Mouse (Mus musculus) MEL (cell line): ENCODE data around the gene Rnf24. TPM values are rescaled to one million over a fixed set of nuclear protein-coding genes. Genes with fewer than 3 reads are reported as not detected.

Experiments
- DNase-seq: peaks from one replicate; pipeline ENCODE4 v3.0.0; 2011; ENCODE audit warnings: low read depth, low spot score
- H3K27ac ChIP-seq: 2 replicates; pipeline ENCODE4 v1.5.1; 2012; ENCODE audit warnings: low read depth, mild to moderate bottlenecking, control low read depth, low read length, moderate library complexity; ENCODE audit not compliant: control insufficient read depth
- H3K27me3 ChIP-seq, 2 experiments: fragments of 150-350 bp in 1 of 2; sonication (generic) in 1 of 2; 2 replicates each; pipeline ENCODE4 v1.6.1; 2012; ENCODE audit warnings: low read length in 2 of 2, mild to moderate bottlenecking in 2 of 2, improper control_type of control experiment in 1 of 2, moderate library complexity in 1 of 2; ENCODE audit not compliant: insufficient read depth in 2 of 2, control insufficient read depth in 1 of 2
- H3K36me3 ChIP-seq, 2 experiments: 2 replicates each; pipeline ENCODE4 v1.6.1; 2012 to 2014; ENCODE audit warnings: low read length in 2 of 2, improper control_type of control experiment in 1 of 2, inconsistent platforms in 1 of 2, mild to moderate bottlenecking in 1 of 2; ENCODE audit not compliant: insufficient read depth in 2 of 2, control insufficient read depth in 1 of 2
- H3K4me1 ChIP-seq, 2 experiments: fragments of 150-350 bp in 1 of 2; sonication (generic) in 1 of 2; 2 replicates each; pipeline ENCODE4 v1.6.1; 2012; ENCODE audit warnings: low read length in 2 of 2, improper control_type of control experiment in 1 of 2, mild to moderate bottlenecking in 1 of 2; ENCODE audit not compliant: insufficient read depth in 2 of 2, control insufficient read depth in 1 of 2
- H3K4me3 ChIP-seq, 2 experiments: fragments of 150-350 bp in 1 of 2; sonication (generic) in 1 of 2; 2 replicates each; pipeline ENCODE4 v1.5.1; 2012; ENCODE audit warnings: low read depth in 2 of 2, low read length in 2 of 2, mild to moderate bottlenecking in 2 of 2, moderate library complexity in 2 of 2, control low read depth in 1 of 2, improper control_type of control experiment in 1 of 2; ENCODE audit not compliant: control insufficient read depth in 1 of 2, insufficient read depth in 1 of 2
- H3K79me2 ChIP-seq: 2 replicates; pipeline ENCODE4 v1.6.1; 2012; ENCODE audit warnings: mild to moderate bottlenecking, low read length, moderate library complexity; ENCODE audit not compliant: control insufficient read depth, poor library complexity, insufficient read depth
- H3K9ac ChIP-seq: 2 replicates; pipeline ENCODE4 v1.6.1; 2012; ENCODE audit warnings: low read depth, mild to moderate bottlenecking, control low read depth, low read length, moderate library complexity; ENCODE audit not compliant: control insufficient read depth, poor library complexity, severe bottlenecking
- H3K9me3 ChIP-seq: fragments of 150-350 bp; sonication (generic); replicated peaks from 2 replicates; pipeline ENCODE4 v1.6.1; 2012; ENCODE audit warnings: mild to moderate bottlenecking, low read length, improper control_type of control experiment, moderate library complexity; ENCODE audit not compliant: insufficient read depth
- BHLHE40 ChIP-seq: IDR thresholded peaks from 2 replicates; pipeline ENCODE4 v1.6.1; 2012; ENCODE audit warnings: low read depth, mild to moderate bottlenecking, inconsistent platforms, low read length, improper control_type of control experiment, borderline replicate concordance
- CHD2 ChIP-seq: IDR thresholded peaks from 2 replicates; pipeline ENCODE4 v1.6.1; 2011; ENCODE audit warnings: low read length, improper control_type of control experiment
- ELF1 ChIP-seq: IDR thresholded peaks from 2 replicates; pipeline ENCODE4 v1.6.1; 2014; ENCODE audit warnings: low read depth, mild to moderate bottlenecking, inconsistent platforms, low read length, improper control_type of control experiment, moderate library complexity
- ETS1 ChIP-seq: IDR thresholded peaks from 2 replicates; pipeline ENCODE4 v1.6.1; 2012; ENCODE audit warnings: low read depth, mild to moderate bottlenecking, inconsistent platforms, low read length, improper control_type of control experiment, moderate library complexity
- GABPA ChIP-seq: IDR thresholded peaks from 2 replicates; pipeline ENCODE4 v1.6.1; 2012; ENCODE audit warnings: low read depth, mild to moderate bottlenecking, inconsistent platforms, low read length, improper control_type of control experiment, moderate library complexity
- GATA1 ChIP-seq: IDR thresholded peaks from 2 replicates; pipeline ENCODE4 v1.6.1; 2011; ENCODE audit warnings: low read depth, low read length, improper control_type of control experiment
- JUND ChIP-seq: IDR thresholded peaks from 2 replicates; pipeline ENCODE4 v1.6.1; 2011; ENCODE audit warnings: low read depth, mild to moderate bottlenecking, improper control_type of control experiment, low read length
- MAZ ChIP-seq: IDR thresholded peaks from 2 replicates; pipeline ENCODE4 v1.6.1; 2012; ENCODE audit warnings: low read depth, mild to moderate bottlenecking, inconsistent platforms, low read length, improper control_type of control experiment
- MEF2A ChIP-seq: IDR thresholded peaks from 2 replicates; pipeline ENCODE4 v1.6.1; 2014; ENCODE audit warnings: low read depth, mild to moderate bottlenecking, inconsistent platforms, low read length, improper control_type of control experiment; ENCODE audit not compliant: poor library complexity, insufficient replicate concordance, severe bottlenecking; ENCODE audit errors: extremely low read depth
- MXI1 ChIP-seq: IDR thresholded peaks from 2 replicates; pipeline ENCODE4 v1.6.1; 2011; ENCODE audit warnings: mild to moderate bottlenecking, low read depth, low read length, improper control_type of control experiment
- MYC ChIP-seq: IDR thresholded peaks from 2 replicates; pipeline ENCODE4 v1.6.1; 2011; ENCODE audit warnings: low read depth, mild to moderate bottlenecking, low read length, improper control_type of control experiment, moderate library complexity
- NELFE ChIP-seq: IDR thresholded peaks from 2 replicates; pipeline ENCODE4 v1.6.1; 2011; ENCODE audit warnings: low read depth, low read length, improper control_type of control experiment
- RAD21 ChIP-seq: IDR thresholded peaks from 2 replicates; pipeline ENCODE4 v1.6.1; 2011; ENCODE audit warnings: mild to moderate bottlenecking, low read depth, low read length, improper control_type of control experiment
- RCOR1 ChIP-seq: IDR thresholded peaks from 2 replicates; pipeline ENCODE4 v1.6.1; 2012; ENCODE audit warnings: low read depth, mild to moderate bottlenecking, inconsistent platforms, low read length, improper control_type of control experiment
- SMC3 ChIP-seq: IDR thresholded peaks from 2 replicates; pipeline ENCODE4 v1.6.1; 2011; ENCODE audit warnings: low read depth, low read length, improper control_type of control experiment
- TCF12 ChIP-seq: IDR thresholded peaks from 2 replicates; pipeline ENCODE4 v1.6.1; 2014; ENCODE audit warnings: low read depth, mild to moderate bottlenecking, inconsistent platforms, low read length, improper control_type of control experiment, moderate library complexity
- USF1 ChIP-seq: IDR thresholded peaks from 2 replicates; pipeline ENCODE4 v1.6.1; 2014; ENCODE audit warnings: low read depth, mild to moderate bottlenecking, inconsistent platforms, low read length, improper control_type of control experiment, moderate library complexity
- ZC3H11A ChIP-seq: IDR thresholded peaks from 2 replicates; pipeline ENCODE4 v1.6.1; 2012; ENCODE audit warnings: low read depth, mild to moderate bottlenecking, inconsistent platforms, low read length, improper control_type of control experiment
- ZMIZ1 ChIP-seq: IDR thresholded peaks from 2 replicates; pipeline ENCODE4 v1.6.1; 2012; ENCODE audit warnings: low read depth, mild to moderate bottlenecking, inconsistent platforms, low read length, improper control_type of control experiment, moderate library complexity
- ZNF384 ChIP-seq: IDR thresholded peaks from 2 replicates; pipeline ENCODE4 v1.6.1; 2012; ENCODE audit warnings: low read depth, mild to moderate bottlenecking, inconsistent platforms, low read length, improper control_type of control experiment
- polyA plus RNA-seq, 2 experiments: library from polyadenylated mRNA; stranded (reverse) in 1 of 2; unstranded in 1 of 2; fragments of >175 nt in 1 of 2; fragments of >200 nt in 1 of 2; gene quantifications; 2 replicates each; pipeline versions ENCODE4 v1.2.1 to v1.2.4; 2012; ENCODE audit warnings: low replicate concordance in 2 of 2, low read depth in 1 of 2; ENCODE audit not compliant: insufficient read length in 2 of 2, insufficient read depth in 1 of 2, missing spikeins in 1 of 2
- total RNA-seq: library from RNA; depleted of rRNA; stranded (reverse); fragments of 300-350 nt; gene quantifications from 2 replicates; pipeline ENCODE4 v1.2.3, GENCODE M21; 2012

Rnf24 gene
- total and polyA plus RNA-seq, 3 experiments: 0.73 to 2.9 TPM; not detected in 1

- TF ChIP-seq BHLHE40 (no peak), USF1 (no peak), GABPA (no peak), CHD2 (no peak), MXI1 (peak; percentile 73; the same call in 1 of the 2 replicates), ETS1 (peak; percentile 79), RCOR1 (peak; percentile 69), MEF2A (no peak), ZC3H11A (0 out of 2 replicates have a peak, but pooled peaks have one; percentile 9), SMC3 (no peak), ELF1 (no peak), MYC (0 out of 2 replicates have a peak, but pooled peaks have one; percentile 56), TCF12 (peak; percentile 75), JUND (no peak), NELFE (peak; percentile 26; the same call in 1 of the 2 replicates), GATA1 (peak; percentile 83), MAZ (no peak; the same call in 1 of the 2 replicates)
Observed at GRCm38 (mm10) chr2:131260544-131261307, 92.0 kb downstream of the Rnf24 start (continued).

GRCm38 (mm10) chr2:131258693-131259092, 94.0 kb downstream of the Rnf24 start:
- TF ChIP-seq MYC: no peak
- TF ChIP-seq RAD21: no peak
- no peak for TF ChIP-seq ZMIZ1
- peak; percentile 67 for TF ChIP-seq ZNF384
- Histone ChIP-seq H3K27me3 (no peaks in the 10 kb centered on the region), H3K9ac (no peak overlapping the region), H3K79me2 (peaks cover 9% of the 10 kb centered on the region), H3K9me3 (no peaks in the 10 kb centered on the region), H3K4me3 (no peak overlapping the region), H3K4me1 (peaks cover 19 to 39% of the 10 kb centered on the region in 2 experiments), H3K36me3 (peaks cover 0 to 26% of the 10 kb centered on the region in 2 experiments; a peak in 2 of 4 replicates), H3K27ac (no peak overlapping the region)
- no peak for DNase-seq
